Mouse (Mus musculus): ENCODE measurements around the gene Safb.

DNA sequence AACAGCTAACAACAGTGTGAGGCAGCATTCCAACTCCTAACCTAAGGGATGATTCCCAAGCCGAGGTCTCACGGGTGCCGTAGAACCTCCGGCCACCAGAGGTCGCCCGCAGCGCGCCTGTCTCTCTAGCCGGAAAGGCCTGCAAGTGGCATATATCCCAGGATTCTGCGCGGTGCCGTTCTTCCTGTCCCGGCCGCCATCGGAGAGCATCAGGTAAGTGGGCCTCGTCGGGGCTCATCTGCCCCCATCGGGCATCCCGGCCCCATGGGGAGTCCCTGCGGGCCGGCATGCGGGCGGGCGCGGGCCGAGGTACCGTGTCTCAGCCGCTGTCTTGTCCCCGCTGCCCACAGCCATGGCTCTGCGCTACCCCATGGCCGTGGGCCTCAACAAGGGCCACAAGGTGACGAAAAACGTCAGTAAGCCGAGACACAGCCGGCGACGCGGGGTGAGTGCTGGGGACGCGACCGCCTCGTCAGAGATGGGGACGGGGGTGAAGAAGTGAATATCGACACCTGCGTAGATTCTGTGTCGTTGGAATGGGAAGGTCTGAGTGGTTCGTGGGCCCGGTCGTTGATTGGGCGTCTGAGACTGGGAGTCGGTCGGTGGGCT is 28.7 kb downstream of the Safb start, which contains the start of gene Rpl36:
- TF ChIP-seq CTCF (IDR thresholded peaks at IDR 0.05; ENCODE audit: borderline replicate concordance, insufficient read depth, low read depth, low read length) (peak; percentile 90), POLR2A (IDR thresholded peaks at IDR 0.05; ENCODE audit: borderline replicate concordance, insufficient read depth, low read length) (peak; percentile 78)

All from cerebellum, adult 2 months (tissue).